Mouse (Mus musculus): ENCODE data around the gene Pgrmc2. TPM values are rescaled to one million over a fixed set of nuclear protein-coding genes. Genes with fewer than 3 reads are reported as not detected.
A peak's percentile ranks its signal among the peaks of the same experiment; 100 is the strongest.

Gene Pgrmc2
- total RNA-seq, 1 experiment, result 61.5 TPM

GRCm38 (mm10) chr3:41087071-41087470 lies 4.2 kb upstream of the Pgrmc2 start:
- no peaks in the 10 kb centered on the region for H3K9me3 ChIP-seq (ENCODE audit: control insufficient read depth, insufficient read depth, low read depth, low read length)
- H3K27ac ChIP-seq (ENCODE audit: insufficient read depth, low read depth, low read length, poor library complexity, severe bottlenecking), result no peak overlapping the region
- H3K4me1 ChIP-seq (ENCODE audit: control insufficient read depth in 2 of 2, insufficient read depth in 2 of 2, low read length in 2 of 2, poor library complexity in 1 of 2), result peaks cover 0 to 2% of the 10 kb centered on the region in 2 experiments; a peak in 3 of 4 replicates
- H3K4me3 ChIP-seq (ENCODE audit: insufficient read depth in 1 of 2, low read depth in 1 of 2, low read length in 2 of 2, poor library complexity in 1 of 2, severe bottlenecking in 1 of 2), result no peak overlapping the region
- DNase-seq (ENCODE audit: low read depth, low spot score), result no peak
- TF ChIP-seq CHD2 (IDR thresholded peaks at IDR 0.05; ENCODE audit: low read depth, low read length), result no peak
- no peak for TF ChIP-seq MAFK (IDR thresholded peaks at IDR 0.05; ENCODE audit: insufficient read depth, low read depth, low read length)
- no peak for TF ChIP-seq HCFC1 (IDR thresholded peaks at IDR 0.05; ENCODE audit: borderline replicate concordance, insufficient read depth, low read length)
- TF ChIP-seq ZC3H11A (IDR thresholded peaks at IDR 0.05; ENCODE audit: borderline replicate concordance, low read depth, low read length), result no peak
- TF ChIP-seq ZNF384 (IDR thresholded peaks at IDR 0.05; ENCODE audit: low read depth, low read length), result no peak
- in situ Hi-C loops (cut with MboI; ENCODE audit: low sequenced_read_pairs in 2 of 2, unreplicated experiment in 2 of 2), result no loop called here
- no peaks in the 10 kb centered on the region for H3K36me3 ChIP-seq (ENCODE audit: control insufficient read depth, insufficient read depth, low read length, poor library complexity, severe bottlenecking)
- H3K9ac ChIP-seq (ENCODE audit: insufficient read depth, low read depth, low read length, poor library complexity, severe bottlenecking), result no peak overlapping the region

GRCm38 (mm10) chr3:41084421-41084820 lies 1.6 kb upstream of the Pgrmc2 start:
- no peak for DNase-seq (ENCODE audit: low read depth, low spot score)
- peak overlapping the region in 1 of 2 experiments; percentile 91; a peak in 1 of 4 replicates for H3K4me3 ChIP-seq (ENCODE audit: insufficient read depth in 1 of 2, low read depth in 1 of 2, low read length in 2 of 2, poor library complexity in 1 of 2, severe bottlenecking in 1 of 2)
- no peak overlapping the region for H3K27ac ChIP-seq (ENCODE audit: insufficient read depth, low read depth, low read length, poor library complexity, severe bottlenecking)
- peaks cover 5% of the 10 kb centered on the region in 2 experiments; a peak in 3 of 4 replicates for H3K4me1 ChIP-seq (ENCODE audit: control insufficient read depth in 2 of 2, insufficient read depth in 2 of 2, low read length in 2 of 2, poor library complexity in 1 of 2)
- H3K9ac ChIP-seq (ENCODE audit: insufficient read depth, low read depth, low read length, poor library complexity, severe bottlenecking), result no peak overlapping the region; the same call in 1 of the 2 replicates
- no peak for TF ChIP-seq ZC3H11A (IDR thresholded peaks at IDR 0.05; ENCODE audit: borderline replicate concordance, low read depth, low read length)
- no peak for TF ChIP-seq HCFC1 (IDR thresholded peaks at IDR 0.05; ENCODE audit: borderline replicate concordance, insufficient read depth, low read length)
- H3K36me3 ChIP-seq (ENCODE audit: control insufficient read depth, insufficient read depth, low read length, poor library complexity, severe bottlenecking), result no peaks in the 10 kb centered on the region
- in situ Hi-C loops (cut with MboI; ENCODE audit: low sequenced_read_pairs in 2 of 2, unreplicated experiment in 2 of 2), result no loop called here
- H3K9me3 ChIP-seq (ENCODE audit: control insufficient read depth, insufficient read depth, low read depth, low read length), result no peaks in the 10 kb centered on the region

GRCm38 (mm10) chr3:41083790-41084112 lies 905 bp upstream of the Pgrmc2 start:
- H3K4me1 ChIP-seq (ENCODE audit: control insufficient read depth in 2 of 2, insufficient read depth in 2 of 2, low read length in 2 of 2, poor library complexity in 1 of 2), result peaks cover 5% of the 10 kb centered on the region in 2 experiments; a peak in 3 of 4 replicates
- TF ChIP-seq ZNF384 (IDR thresholded peaks at IDR 0.05; ENCODE audit: low read depth, low read length), result no peak
- peak; percentile 90 for TF ChIP-seq MAFK (IDR thresholded peaks at IDR 0.05; ENCODE audit: insufficient read depth, low read depth, low read length)
- H3K27ac ChIP-seq (ENCODE audit: insufficient read depth, low read depth, low read length, poor library complexity, severe bottlenecking), result peak overlapping the region; percentile 45
- no peak for DNase-seq (ENCODE audit: low read depth, low spot score)
- H3K9me3 ChIP-seq (ENCODE audit: control insufficient read depth, insufficient read depth, low read depth, low read length), result no peaks in the 10 kb centered on the region
- H3K4me3 ChIP-seq (ENCODE audit: insufficient read depth in 1 of 2, low read depth in 1 of 2, low read length in 2 of 2, poor library complexity in 1 of 2, severe bottlenecking in 1 of 2), result peak overlapping the region; percentile 74 to 91
- H3K9ac ChIP-seq (ENCODE audit: insufficient read depth, low read depth, low read length, poor library complexity, severe bottlenecking), result peak overlapping the region; percentile 82
- in situ Hi-C loops (cut with MboI; ENCODE audit: low sequenced_read_pairs in 2 of 2, unreplicated experiment in 2 of 2), result no loop called here
- H3K36me3 ChIP-seq (ENCODE audit: control insufficient read depth, insufficient read depth, low read length, poor library complexity, severe bottlenecking), result no peaks in the 10 kb centered on the region

- Histone ChIP-seq H3K9me3 (ENCODE audit: control insufficient read depth, insufficient read depth, low read depth, low read length) (no peaks in the 10 kb centered on the region), H3K36me3 (ENCODE audit: control insufficient read depth, insufficient read depth, low read length, poor library complexity, severe bottlenecking) (no peaks in the 10 kb centered on the region), H3K4me1 (ENCODE audit: control insufficient read depth in 2 of 2, insufficient read depth in 2 of 2, low read length in 2 of 2, poor library complexity in 1 of 2) (peaks cover 5% of the 10 kb centered on the region in 2 experiments; a peak in 3 of 4 replicates), H3K27ac (ENCODE audit: insufficient read depth, low read depth, low read length, poor library complexity, severe bottlenecking) (peak overlapping the region; percentile 35; the same call in 1 of the 2 replicates), H3K4me3 (ENCODE audit: insufficient read depth in 1 of 2, low read depth in 1 of 2, low read length in 2 of 2, poor library complexity in 1 of 2, severe bottlenecking in 1 of 2) (peak overlapping the region; percentile 91), H3K9ac (ENCODE audit: insufficient read depth, low read depth, low read length, poor library complexity, severe bottlenecking) (peak overlapping the region; percentile 92)
- TF ChIP-seq HCFC1 (IDR thresholded peaks at IDR 0.05; ENCODE audit: borderline replicate concordance, insufficient read depth, low read length) (no peak), ZC3H11A (IDR thresholded peaks at IDR 0.05; ENCODE audit: borderline replicate concordance, low read depth, low read length) (no peak), ZNF384 (IDR thresholded peaks at IDR 0.05; ENCODE audit: low read depth, low read length) (no peak), CHD2 (IDR thresholded peaks at IDR 0.05; ENCODE audit: low read depth, low read length) (no peak), MAFK (IDR thresholded peaks at IDR 0.05; ENCODE audit: insufficient read depth, low read depth, low read length) (no peak)
- in situ Hi-C loops (cut with MboI; ENCODE audit: low sequenced_read_pairs in 2 of 2, unreplicated experiment in 2 of 2), result no loop called here
- no peak for DNase-seq (ENCODE audit: low read depth, low spot score)
Measured at GRCm38 (mm10) chr3:41082520-41082884, 344 bp downstream of the Pgrmc2 start.
